Mouse (Mus musculus): ENCODE data around the gene Cbx5.

Cbx5 gene

DNA sequence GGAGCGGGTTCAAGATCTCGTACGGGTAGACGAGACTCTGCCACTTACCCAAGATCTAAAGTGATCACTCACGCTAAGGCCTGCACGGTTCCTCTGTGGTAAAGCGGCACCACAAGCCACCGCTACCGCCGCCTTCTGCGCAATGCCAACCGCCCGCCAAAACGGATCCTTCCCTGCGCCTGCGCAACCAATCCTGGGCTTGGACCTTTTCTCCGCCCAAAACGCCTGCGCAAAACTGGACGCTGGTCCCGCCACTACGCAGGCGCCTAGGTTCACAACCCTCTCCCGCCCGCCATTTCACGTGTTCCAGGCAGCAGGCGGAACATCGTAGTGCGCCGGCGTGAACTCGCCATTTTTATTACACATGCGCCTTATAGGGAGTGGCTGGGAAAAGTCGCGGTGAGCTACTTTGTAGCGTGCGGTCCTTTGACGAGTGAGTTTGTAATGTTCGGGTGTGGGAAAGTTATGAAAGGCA lies at the start of gene Cbx5:
Cbx5 (minus strand) TSS at position 132 of the 475 bp plus-strand sequence.
- DNase-seq (ENCODE audit: low read depth, low spot score): peak; percentile 98

DNA sequence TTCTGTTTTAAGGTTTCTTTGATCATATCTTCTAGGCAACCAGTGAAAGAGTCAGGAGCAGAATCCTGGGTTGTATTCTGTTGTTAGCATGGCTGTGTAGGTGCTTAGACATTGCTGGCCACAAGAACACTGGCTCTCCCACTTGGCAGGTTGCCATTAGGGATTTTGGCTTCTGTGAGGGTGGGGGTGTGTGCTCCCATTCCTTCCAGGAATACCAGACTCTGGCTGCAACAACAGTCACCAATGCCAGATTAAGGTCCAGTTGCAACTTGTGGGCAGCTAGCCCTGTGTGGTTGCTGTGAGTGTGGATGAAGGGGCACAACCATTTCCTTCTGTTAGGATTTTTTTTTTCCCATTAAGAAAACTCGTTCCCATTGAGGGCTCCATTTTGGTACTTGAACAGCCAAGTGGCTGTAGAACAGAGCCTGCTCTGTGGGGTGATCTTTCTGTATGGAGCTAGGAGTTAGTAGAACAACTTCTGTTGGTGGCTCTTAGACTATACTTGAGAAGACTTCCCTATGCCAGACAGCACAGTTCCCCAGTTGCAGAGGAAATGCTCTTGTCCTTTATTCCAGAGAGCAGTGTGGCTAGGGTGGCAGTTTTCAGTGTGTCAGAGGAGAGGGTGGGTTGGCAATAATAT lies 46.3 kb upstream of the Cbx5 start:
- DNase-seq (ENCODE audit: low read depth, low spot score): no peak

- no peak for DNase-seq (ENCODE audit: low read depth, low spot score)
Measured at GRCm38 (mm10) chr15:103284647-103285046, 45.0 kb upstream of the Cbx5 start.

DNA sequence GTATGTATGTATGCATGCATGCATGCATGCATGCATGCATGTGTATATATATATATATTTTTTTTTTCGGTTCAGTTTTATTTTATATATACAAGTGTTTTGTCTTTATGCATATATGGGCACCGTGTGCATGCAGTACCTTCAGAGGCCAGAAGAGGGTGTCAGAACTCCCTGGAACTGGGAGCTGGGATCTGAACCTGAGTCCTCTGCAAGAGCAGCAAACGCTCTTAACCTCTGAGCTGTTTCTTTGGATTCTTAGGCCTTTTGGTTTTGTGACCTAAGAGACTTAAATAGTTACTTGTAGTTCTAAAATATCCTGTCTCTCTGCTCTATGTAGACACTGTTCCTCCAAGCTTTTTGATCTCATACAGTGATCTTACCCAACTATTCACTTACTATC lies 44.5 kb upstream of the Cbx5 start:
- peak; percentile 78 for DNase-seq (ENCODE audit: low read depth, low spot score)

DNA sequence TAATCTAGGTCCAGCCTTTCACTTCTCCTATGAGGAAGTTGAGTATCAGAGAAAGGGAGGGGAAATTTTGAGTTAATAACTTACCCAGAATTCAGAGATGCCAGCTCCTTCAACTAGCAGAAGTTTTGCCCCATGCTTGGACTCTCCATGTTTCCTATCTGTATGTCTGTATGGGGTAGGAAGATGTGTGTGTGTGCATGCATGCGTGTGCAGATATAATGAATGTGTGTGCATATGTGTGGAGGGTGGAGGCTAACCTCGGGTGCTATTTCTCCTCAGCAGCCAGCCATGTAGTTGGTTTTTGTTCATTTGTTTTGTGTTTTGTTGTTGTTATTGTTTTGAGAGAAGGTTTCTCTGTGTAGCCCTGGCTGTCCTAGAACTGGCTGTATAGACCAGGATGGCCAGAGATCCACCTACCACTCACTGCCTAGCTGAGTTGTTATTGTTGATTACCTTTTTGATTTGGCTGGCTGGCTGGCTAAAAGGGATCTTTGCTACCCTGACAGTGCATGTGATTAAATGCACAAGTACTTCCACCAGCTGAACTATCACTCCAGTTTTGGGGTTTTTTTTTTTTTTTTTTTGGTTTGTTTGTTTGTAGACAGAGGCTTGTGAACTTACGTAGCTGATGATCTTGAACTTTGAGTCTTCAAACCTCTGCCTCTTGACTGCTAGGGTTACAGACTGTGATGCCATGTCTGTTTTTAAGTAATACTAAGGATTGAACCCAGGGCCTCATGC lies 42.0 kb upstream of the Cbx5 start:
- DNase-seq (ENCODE audit: low read depth, low spot score): no peak

DNA sequence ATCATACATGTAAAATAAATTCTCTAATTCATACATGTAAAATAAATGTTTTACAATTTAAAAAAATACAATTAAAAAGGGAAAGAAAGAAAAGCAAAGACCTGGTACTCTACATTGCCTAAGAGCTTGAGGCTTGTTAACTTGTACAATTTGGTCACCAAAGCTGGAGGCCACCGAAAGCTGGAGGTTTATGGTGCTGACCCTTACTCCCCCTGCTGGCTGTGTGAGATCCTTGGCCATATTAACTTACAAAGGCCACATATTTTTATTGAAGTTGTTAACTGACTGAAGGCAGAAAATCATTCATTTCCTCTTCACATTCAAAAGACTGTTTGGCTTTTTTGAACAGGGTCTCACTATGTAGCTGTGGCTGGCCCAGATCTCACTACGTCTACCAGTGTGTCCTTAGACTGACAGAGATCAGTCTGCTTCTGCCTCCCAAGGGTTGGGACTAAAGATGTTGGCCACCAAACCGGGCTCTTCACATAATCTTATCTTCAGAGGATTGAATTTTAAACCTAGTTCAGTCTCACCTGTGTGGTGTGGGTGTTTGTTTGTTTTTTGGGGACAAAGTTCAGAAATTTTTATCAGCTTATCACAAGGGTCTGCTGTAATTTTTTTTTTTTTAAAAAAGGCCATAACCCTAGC lies 41.3 kb upstream of the Cbx5 start:
- peak; percentile 37 for DNase-seq (ENCODE audit: low read depth, low spot score)

DNA sequence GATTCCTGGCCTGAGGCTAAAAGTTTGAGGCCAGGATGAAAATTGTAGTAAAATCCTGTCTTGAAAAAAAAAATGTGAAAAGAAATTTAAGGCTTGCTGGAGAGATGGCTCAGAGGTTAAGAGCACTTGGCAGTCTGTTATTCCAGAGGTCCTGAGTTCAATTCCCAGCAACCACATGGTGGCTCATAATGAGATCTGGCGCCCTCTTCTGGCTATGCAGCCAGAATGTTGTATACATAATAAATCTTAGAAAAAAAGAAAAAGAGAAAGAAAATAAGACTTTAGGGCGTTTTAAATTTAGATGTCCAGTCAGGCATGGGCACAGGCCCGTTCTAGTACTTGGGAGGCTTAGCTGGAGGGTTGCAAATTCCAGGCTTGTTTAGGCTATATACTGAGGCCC lies 40.1 kb upstream of the Cbx5 start:
- DNase-seq (ENCODE audit: low read depth, low spot score): peak; percentile 68

- DNase-seq (ENCODE audit: low read depth, low spot score): no peak
Measured at GRCm38 (mm10) chr15:103277949-103278348, 38.3 kb upstream of the Cbx5 start.

GRCm38 (mm10) chr15:103275943-103276342 lies 36.3 kb upstream of the Cbx5 start:
- peak; percentile 46 for DNase-seq (ENCODE audit: low read depth, low spot score)

GRCm38 (mm10) chr15:103272419-103273279 lies 33.0 kb upstream of the Cbx5 start, which contains the start of gene Copz1:
TSS of gene Copz1 (plus strand) at chr15:103272714.
- DNase-seq (ENCODE audit: low read depth, low spot score): peak; percentile 100

DNA sequence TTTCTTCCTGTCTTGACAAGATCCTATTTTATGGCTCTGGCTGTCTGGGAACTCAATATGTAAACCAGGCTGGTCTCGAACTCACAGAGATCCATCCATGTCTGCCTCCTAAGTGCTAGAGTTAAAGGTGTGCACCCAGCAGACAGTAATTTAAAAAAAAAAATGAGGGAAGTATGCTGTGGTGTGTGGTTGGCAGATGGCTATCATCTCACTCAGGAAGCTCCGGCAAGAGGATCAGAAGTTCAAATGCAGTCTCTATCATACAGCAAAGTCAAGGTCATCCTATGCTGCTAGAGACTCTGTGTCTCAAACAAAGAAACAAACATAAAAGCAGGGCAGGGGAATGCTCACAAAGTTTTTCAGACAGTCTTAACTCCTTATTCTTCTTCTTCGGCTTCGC lies 29.3 kb upstream of the Cbx5 start:
- DNase-seq (ENCODE audit: low read depth, low spot score): no peak

DNA sequence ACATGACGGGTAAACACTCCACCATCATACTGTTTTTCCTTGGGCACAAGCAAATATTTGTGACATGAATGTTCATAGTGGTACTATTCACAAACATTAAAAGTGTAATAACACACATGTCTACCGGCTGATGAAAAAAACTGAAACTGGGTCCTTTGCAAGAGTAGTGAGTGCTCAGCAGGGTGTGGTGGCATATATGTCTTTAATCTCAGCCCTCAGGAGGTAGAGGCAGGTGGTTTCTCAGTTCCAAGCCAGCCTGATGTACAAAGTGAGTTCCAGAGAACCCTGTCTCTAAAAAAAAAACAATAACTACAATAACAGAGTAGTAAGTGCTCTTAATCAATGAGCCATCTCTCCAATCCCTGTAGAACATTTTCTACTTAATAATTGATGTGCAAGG lies 25.2 kb upstream of the Cbx5 start:
- no peak for DNase-seq (ENCODE audit: low read depth, low spot score)

GRCm38 (mm10) chr15:103259989-103260388 lies 20.4 kb upstream of the Cbx5 start:
- no peak for DNase-seq (ENCODE audit: low read depth, low spot score)

DNA sequence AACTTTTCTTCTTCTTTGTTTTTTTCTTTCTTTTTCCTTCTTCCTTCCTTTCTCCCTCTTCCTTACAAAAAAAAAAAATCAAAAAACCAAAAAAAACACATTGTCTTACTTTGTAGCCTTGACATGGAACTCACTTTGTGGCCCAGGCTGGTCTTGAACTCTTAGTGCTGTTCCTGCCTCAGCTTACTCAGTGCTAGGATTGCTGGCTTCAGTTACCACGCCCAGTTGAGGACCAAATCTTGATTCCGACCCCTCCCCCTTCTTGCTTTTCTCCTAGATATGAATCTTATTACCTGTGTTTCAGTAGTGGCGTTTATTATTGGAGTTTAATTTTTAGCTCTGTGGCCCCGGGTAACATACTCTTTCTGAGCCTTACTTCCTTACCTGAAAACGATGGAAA lies 19.5 kb upstream of the Cbx5 start:
- DNase-seq (ENCODE audit: low read depth, low spot score): no peak

- DNase-seq (ENCODE audit: low read depth, low spot score): peak; percentile 46
Measured at GRCm38 (mm10) chr15:103257790-103258728, 18.4 kb upstream of the Cbx5 start, which contains the start of gene Nfe2. TSS of gene Nfe2 (minus strand) at chr15:103258403.

- DNase-seq (ENCODE audit: low read depth, low spot score): no peak
Measured at GRCm38 (mm10) chr15:103256210-103256986, 16.8 kb upstream of the Cbx5 start.

GRCm38 (mm10) chr15:103255169-103255568 lies 15.6 kb upstream of the Cbx5 start:
- DNase-seq (ENCODE audit: low read depth, low spot score): peak; percentile 55

- no peak for DNase-seq (ENCODE audit: low read depth, low spot score)
Measured at GRCm38 (mm10) chr15:103253352-103253751, 13.7 kb upstream of the Cbx5 start.

GRCm38 (mm10) chr15:103252660-103253059 lies 13.0 kb upstream of the Cbx5 start:
- peak; percentile 46 for DNase-seq (ENCODE audit: low read depth, low spot score)

DNA sequence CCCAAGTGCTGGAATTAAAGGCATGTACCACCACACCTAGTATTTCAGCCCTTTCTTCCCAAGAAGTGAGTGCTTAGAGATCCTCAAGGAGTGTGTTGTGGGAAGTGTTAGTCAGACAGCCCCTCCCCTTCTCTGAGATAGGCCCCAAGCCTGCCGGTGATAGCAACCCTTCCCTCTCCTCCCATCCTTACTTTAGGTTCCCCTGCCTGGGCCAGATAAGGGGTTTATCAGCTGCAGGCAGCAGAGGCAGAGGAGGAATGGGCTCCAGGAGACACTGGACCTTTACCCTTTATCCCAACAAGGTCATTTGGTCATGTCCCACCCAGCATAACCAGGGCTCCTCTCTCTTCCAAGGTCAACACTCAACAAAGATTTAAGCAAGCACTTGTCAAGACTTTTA lies 12.0 kb upstream of the Cbx5 start:
- peak; percentile 75 for DNase-seq (ENCODE audit: low read depth, low spot score)
